Mouse (Mus musculus) cerebral cortex, adult 2 months (tissue): Measurements from ENCODE around the gene Kcnk18.

Source experiments
- WGBS: fragments of 180-500 bp; shearing (Covaris S2); methylation state at CpG from one replicate; pipeline ENCODE4 v1.1.7; 2018; 5-methylcytosine and 5-hydroxymethylcytosine counted together

The Kcnk18 gene

DNA sequence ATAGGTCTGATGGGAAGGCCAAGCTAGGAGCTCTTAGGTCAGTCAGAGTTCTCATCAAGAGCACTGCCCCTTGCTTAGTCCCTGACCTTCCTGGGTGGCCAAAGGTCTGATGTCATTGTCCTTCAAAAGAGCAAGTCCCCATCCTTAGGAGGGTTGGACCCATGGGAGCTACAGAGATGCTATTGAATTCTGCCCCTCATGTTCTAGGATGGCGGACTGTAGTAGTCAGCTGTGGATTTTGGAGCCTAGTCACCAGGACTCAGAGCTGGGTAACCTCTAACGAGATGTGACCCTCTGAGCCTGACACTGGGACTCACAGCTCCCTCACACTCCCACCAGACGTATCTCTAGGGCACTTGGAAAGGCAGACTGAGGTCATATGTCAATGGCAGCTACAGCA lies 9.4 kb downstream of the Kcnk18 start:
- 82% methylated on average over 3 of the region's 3 CpGs for WGBS

DNA sequence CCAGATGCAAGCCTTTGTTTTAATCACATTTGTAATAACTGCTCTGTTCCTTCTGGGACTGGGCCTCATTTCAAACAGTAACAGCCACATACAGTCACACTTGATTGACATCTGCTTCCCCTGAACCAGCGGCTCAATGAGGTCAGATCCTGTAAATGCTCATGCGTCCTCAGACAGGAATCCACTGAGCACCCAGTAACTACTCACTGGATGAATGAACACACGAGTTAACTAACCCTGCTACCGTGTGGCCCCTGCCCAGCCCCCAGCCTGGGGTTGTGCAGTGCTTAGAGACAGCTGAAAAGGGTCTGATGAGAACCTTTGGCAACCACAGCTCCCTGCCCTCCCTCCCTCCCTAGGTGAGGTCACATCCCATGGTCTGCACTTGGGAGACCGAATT lies 13.8 kb downstream of the Kcnk18 start:
- WGBS, result 69% methylated on average over 5 of the region's 5 CpGs

DNA sequence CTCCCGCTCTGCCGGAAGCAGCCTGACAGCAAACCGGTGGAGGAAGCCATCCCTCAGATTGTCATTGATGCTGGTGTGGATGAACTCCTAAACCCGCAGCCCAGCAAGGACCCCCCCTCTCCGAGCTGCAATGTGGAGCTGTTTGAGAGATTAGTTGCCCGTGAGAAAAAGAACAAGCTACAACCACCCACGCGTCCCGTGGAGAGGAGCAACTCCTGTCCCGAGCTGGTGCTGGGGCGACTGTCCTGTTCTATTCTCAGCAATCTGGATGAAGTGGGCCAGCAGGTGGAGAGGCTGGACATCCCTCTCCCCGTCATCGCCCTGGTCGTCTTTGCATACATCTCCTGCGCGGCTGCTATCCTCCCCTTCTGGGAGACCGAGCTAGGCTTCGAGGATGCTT lies 16.0 kb downstream of the Kcnk18 start:
- 91% methylated on average over 18 of the region's 18 CpGs for WGBS

DNA sequence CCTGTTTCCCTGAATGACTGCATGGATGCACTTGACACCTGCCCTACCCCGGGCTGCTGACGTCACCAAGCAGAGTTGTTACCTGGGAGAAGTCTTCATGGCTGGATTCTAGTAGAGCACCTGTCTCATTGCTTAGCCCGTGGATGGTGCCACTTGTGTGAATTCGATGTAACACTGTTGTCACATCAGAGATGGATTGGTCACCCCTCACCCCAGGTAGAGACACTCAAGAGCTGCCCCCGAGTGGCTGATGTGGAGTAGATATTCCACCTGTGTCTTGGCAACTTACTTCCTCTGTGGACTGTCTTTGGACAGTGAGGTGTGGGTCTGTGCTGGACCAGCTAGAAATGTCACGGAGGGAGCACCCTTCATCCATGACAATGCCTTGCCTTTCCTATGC lies 17.0 kb downstream of the Kcnk18 start:
- 85% methylated on average over 6 of the region's 6 CpGs for WGBS

DNA sequence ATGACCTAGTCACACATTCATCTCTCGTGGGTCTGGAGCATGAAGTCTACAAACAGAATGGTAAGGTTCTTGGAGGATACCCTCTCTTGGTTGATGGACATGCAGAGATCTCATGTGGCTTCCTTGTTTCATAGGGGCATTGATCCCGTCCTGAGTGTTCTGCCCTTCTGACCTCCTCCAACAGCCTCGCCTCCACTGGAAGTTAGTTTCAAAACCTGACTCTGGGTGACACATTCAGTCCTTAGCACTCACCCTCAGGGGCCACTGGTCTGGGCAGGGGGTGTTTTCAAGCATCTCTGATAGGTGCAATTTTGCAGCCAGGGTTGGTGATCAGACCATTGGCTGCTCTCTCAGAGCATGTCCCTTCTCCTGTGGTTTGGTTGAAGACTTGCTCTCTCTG lies 19.6 kb downstream of the Kcnk18 start:
- 88% methylated on average over 3 of the region's 3 CpGs for WGBS

DNA sequence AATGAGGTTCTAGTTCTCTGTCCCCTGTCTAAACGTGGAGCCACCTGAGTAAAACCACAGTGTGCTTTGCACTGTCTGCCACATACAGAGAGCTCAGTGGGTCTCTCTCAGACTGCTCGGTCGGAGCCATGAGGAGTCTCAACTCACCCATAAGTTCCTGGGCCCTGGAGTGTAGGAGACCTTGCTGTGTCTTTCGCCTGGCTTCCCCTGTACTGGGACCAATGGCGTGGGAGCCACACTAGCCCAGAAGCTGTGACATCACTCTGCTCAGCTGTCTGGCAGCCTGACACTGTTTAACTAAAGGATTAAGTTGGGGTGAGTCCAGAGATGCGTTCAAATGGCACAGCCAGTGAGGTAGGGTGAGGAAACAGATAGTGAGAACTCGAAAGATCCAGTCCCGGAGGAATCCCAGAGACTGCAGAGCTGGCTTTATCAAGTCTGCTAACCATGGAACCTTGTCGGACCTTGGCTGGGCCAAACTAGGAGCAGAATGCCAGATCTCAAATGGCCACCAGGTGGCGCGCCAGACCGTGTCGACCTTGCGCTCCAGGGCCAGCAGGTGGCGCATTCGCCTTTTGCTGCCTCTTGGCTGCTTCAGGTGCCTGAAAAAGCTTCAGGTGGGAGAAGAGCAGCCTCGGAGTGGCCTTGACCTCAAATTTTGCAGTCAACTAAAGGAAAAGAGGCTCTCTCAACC lies 20.3 kb downstream of the Kcnk18 start:
- WGBS, result 19% methylated on average over 17 of the region's 17 CpGs

DNA sequence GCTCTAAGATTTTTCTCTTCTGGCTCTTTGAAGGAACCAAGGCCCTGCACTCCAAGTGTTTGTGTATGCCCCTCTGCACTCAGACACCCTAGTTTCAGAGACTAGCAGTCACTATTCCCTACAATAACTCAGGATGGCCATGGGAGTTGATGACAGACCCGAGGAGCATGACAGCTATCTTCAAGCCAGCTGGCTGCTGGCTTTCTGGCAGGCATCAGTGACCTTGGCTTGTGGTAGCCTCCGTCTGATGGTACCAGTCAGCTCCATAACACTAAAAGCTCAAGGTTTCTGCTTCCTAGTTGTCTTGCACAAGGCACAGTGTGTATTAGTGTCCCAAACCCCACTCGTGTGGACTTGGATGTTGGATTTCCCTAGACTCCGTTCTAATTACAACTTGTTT lies 23.0 kb downstream of the Kcnk18 start:
- WGBS, result 86% methylated on average over 4 of the region's 4 CpGs

DNA sequence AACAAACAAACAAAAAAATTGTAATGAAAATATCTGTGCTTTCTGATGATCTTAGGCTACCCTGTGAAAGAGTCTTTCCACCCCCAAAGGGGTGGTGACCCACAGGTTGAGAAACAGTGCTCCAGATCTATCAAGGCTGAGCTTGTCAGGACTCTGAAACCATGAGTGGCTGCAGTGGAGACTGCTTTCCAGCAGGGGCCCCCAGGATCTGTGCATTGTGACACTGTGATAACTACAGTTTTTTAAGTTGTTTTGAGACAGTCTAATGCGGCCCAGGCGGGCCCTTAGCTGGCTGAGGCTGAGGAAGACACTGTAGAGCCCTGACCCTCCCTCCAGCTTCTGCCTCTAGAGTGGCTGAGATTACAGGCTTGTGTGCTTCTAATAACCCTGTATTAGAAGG lies 24.0 kb downstream of the Kcnk18 start:
- 89% methylated on average over 2 of the region's 2 CpGs for WGBS

DNA sequence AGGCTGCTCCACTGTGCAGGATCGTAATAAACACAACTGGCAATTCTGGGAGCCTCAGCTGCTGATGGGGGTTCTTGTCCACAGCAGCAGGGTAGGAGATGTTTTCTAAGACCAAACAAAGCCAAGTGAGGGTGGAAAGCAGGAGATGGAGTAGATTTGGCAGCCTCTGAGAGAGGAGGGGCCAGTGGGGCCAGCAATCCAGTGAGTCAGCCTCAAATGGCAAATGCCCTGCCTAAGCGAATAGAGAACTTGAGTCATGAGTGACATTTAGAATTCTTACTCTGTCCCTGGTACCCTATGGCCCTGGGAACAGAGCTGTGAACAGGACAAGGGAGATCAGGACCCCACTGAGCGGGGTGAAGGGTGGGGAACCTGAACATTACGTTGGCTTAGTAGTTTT lies 29.1 kb downstream of the Kcnk18 start:
- WGBS, result 84% methylated on average over 4 of the region's 4 CpGs

DNA sequence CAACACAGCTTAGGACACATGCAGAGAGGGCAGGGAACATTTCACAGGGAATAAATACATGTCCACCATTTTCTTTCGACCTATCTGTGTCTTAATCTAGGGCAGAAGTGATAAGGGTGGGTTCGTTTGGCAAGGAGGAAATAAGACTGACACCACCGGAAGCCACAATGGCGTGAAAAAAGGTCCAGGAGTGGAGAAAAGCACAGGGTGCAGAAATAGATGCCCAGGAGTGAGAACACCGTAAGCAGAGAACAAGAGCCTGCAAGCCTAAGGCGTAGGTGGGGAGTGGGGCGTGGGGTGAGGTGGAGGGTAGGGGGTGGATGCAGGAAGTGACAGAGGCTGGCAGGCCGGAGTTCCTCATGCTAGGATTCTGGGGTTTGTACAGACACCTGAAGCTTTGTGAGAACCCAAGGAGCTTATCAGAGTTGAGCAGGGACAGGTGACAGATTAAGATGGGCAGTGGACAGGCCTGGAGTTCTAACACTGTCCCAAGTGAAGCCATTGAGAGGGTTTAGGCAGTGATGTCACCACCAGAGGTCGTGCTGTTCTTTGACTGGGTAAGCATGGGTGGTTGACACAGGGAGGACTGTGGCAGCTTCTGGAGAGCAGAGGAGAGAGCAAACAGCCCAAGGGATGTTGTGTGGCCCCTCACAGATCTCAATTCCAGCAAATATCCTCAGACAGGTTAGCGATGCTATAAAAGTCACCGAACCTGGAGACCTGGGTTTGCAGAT lies 29.7 kb downstream of the Kcnk18 start:
- 82% methylated on average over 11 of the region's 11 CpGs for whole genome bisulfite sequencing

DNA sequence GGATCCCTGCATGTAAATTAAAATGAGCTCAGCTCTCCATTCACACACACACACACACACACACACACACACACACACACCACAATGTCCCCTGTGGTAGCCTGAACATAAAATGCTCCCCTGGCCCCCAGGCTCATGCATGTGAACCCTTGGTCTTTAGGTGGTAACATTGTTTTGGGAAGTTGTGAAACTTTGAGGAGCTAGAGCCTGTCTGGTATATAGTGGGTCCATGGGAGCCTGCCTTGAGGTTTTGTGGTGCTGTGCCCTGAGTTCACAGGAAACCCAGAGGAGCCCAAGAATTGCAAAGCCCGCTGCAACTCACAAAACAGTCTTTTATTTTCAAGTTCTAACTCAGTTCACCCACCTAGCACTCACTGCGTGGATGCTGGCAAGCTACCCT lies 33.6 kb downstream of the Kcnk18 start:
- WGBS, result 51% methylated on average over 2 of the region's 2 CpGs

DNA sequence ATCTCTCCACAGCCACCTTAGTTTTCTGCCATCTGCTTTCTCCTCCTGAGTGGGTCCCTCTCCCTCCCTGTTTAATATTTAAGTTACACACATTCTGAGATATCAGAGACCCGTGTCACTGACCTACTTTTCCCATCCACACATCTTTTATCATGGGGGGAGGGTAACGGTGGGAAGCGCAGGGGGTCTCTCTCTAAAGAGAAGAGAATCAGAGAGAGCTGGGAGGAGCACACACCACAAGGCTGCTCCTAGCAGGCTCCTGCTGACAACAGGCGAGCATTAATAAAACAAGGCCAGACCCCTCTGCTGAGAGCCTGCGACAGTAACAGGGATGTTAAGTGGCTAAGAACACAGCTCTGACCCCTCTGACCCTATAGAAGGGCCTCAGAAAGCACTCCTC lies 40.6 kb downstream of the Kcnk18 start:
- WGBS, result 74% methylated on average over 5 of the region's 5 CpGs

DNA sequence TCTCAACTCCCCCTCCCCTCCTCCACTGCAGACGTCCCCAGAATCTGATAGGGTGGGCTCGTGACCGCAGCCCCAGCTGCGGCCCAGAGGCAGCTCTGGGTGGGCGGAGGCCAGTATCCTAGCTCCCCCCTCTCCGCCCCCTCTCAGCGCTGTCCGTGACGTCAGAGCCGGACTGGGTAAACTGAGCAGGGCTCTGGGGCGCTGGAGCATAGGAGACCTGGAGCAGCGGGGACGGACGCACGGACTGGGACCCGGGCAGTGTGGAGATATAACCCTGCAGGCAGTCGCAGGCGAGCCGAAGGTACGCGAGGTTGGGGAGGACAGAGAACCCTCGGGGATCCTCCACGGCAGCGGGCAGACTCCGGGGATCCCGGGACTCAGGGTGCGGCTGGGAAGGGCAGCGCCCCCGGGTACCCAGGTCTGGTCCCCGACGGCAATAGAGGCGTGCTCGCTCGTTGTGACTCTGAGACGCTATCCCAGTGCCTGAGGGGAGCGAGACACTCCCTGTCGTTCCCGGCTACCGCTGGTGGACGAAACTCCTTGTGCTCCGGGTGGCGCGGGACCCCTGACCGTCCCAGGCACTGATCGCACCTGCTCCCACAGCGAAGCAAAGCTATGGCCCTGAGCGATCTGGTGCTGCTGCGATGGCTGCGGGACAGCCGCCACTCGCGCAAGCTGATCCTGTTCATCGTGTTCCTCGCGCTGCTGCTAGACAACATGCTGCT lies 41.9 kb downstream of the Kcnk18 start, which contains the start of gene Slc18a2:
Gene Slc18a2, plus strand, starts transcription at position 179 of the 725 bp plus-strand sequence.
- WGBS, result 4% methylated on average over 55 of the region's 55 CpGs

DNA sequence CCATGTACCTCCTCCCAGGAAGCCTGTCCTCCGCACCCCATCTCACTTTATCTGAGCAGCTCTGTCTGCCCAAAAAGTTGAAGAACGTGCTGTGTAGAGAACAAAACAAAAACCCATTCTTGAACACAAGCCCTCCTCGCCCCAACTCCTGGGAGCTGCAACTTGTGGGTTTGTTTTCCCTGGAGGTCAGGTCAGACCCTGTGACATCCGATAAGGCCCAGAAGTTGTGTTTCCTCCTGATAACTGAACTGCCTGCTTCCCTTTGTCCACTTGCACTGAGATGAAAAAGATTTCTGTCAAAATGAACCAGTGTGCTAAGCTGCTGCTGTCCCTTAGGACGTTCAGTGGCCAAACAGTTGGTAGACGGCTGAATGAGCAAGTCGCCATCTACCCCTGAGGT lies 42.6 kb downstream of the Kcnk18 start:
- WGBS, result 76% methylated on average over 7 of the region's 7 CpGs

DNA sequence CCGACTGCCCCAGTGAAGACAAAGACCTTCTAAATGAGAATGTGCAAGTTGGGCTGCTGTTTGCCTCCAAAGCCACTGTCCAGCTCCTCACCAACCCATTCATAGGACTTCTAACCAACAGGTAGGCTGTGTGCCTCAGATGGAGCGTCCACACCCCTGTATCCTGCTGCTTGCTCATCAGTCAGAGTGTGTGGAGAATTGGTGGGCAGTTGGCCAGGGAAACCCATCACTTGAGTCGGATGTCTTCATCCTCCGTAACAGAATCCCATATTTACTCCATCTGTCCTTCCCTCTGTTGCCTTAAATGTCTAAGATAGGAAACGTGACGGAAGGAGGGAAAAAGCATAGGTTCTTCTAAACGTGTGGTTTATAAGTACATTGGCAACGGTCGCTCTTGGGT lies 44.2 kb downstream of the Kcnk18 start:
- WGBS, result 63% methylated on average over 9 of the region's 9 CpGs

DNA sequence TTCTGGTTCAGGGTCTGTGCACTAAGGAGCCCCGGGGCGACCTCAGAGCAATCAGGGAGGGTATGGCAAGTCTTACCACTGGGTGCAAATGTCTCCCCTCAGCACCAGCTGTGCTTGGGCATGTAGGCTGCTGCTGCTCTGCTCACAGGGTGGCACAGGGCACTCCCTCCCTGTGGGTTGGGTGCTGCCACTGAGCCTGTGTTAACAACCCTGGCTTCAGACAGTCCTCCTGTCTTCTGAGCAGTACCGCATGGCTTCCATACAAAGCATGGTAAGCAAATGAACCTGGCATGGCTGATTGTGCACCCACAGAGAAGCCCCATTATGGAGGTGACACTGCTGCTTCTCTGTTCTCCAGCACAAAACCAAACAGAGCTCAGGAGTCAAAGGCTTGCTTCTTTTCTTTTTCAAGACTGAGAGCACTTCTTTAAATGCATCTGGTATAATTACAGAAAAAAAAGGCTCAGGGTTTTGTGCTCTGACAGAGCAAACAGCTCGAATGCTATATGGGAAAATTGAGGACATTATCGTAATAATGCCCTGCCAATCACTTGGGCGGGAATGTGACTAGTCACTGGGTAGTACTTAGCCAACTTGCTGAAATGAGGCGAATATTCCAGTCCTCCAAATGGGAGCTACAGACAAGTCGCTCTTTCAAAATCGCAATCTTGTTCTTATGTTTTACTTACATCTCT lies 46.0 kb downstream of the Kcnk18 start:
- 67% methylated on average over 9 of the region's 9 CpGs for WGBS

DNA sequence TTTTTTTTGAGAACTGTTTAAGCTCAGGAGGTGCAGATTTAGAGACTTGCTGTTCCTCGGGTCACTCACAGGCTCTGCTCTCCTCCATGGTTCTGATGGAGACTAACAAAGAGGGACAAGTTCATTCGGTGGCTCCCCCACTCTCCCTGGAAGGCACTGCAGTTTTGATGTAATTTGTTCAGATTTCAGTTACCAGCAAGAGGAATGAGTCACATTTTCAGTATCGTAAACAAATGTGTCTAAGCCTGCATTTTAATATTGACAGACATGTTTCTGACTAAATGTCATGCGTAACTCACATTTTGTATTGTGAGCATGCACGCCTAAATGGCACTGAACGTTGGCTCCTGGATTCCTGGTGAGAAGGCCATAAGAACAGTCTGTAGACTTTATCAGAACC lies 46.9 kb downstream of the Kcnk18 start:
- 65% methylated on average over 6 of the region's 6 CpGs for WGBS

DNA sequence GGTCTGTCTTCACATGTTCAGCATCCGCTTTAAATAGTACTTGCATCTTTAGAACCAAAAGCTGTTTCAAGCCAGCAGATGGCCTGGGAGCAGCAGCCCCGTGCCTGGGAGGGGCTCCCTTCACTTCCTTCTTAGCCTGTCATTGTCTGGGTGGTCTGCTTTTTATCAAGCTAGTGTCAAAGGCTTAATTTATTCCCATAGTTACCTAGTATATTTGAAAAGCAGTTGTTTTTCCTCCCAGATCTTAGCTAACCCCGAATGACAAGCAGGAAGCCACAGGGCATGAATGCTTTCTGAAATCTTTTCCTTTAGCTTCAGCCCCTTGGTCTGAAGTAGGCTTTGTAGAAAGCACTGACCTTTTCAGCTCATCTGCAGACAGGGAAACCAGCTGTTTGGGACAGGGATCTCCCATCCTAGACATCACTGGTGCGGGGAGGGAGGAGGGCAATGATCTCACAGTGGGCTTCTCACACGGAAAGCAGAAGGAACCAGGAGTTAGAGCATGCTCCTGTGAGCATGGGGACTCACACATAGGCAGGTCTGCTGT lies 48.5 kb downstream of the Kcnk18 start:
- 36% methylated on average over 5 of the region's 5 CpGs for WGBS

DNA sequence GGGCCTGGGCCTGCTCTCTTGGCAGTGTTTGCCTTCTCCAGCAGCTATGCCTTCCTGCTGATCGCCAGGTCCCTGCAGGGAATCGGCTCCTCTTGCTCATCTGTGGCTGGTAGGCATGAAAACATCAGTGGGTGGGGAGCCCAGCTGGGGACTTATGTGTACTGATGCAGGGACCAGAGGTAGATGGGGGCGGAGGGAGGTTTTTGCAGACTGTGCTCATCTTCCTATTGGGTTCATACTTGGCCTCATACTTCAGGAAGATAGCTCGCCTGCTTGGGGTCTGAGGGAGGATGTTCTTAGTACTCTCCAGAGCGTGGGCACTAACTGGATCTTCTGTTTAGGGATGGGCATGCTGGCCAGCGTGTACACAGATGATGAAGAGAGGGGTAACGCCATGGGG lies 54.2 kb downstream of the Kcnk18 start:
- 75% methylated on average over 7 of the region's 7 CpGs for WGBS

DNA sequence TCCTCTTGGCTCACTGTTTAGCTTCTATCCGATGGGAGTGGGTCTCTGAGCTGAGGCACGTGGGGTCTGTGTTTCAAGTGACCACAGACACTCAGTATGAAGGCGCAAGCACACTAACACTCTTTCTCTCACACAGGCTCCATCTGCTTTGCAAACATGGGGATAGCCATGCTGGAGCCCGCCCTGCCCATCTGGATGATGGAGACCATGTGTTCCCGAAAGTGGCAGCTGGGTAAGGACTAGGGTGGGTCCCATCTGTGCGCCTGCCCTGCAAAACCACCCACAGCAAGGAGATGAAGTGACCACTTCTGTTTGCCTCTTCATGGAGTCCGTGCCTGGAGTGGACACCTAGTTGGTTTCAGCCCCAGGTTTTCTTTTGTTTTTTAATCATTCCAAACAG lies 57.3 kb downstream of the Kcnk18 start:
- 84% methylated on average over 7 of the region's 7 CpGs for WGBS

DNA sequence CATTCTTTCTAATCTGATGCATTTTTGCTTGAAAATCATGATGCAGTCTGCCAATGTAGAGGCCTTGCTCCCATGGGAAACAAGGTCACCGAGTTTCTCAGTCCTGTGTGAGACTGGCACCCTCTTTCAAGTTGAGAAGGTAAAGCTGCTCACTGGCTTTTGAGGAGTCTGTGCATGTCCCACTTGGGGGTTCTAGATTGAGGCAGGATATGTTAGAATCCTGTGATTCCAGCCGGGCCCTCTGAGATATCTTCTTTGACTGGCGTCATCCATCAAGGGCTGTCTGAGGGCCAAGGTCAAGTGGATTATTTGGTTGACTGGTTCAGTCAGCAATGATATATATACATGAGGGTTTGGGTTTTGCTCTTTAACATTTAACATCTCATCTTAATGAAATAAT lies 63.0 kb downstream of the Kcnk18 start:
- 90% methylated on average over 3 of the region's 3 CpGs for WGBS
